Mouse (Mus musculus): ENCODE measurements at regions not wholly inside any gene's neighbourhood (a gene's known extent, or its start where the extent isn't known, plus 50 kb on each side); places are given as distances from the start of the nearest gene placed in this dataset.

GRCm38 (mm10) chr4:105555941-105556340 is 233.7 kb upstream of the Gm12728 start:
- no peaks in the 10 kb centered on the region for H3K4me1 ChIP-seq (replicated peaks)
- 75% methylated on average over 3 of the region's 3 CpGs for WGBS
- no peak overlapping the region for H3K9ac ChIP-seq
- no peaks in the 10 kb centered on the region for H3K9me3 ChIP-seq
- no peak overlapping the region for H3K4me2 ChIP-seq
- no peak overlapping the region for H3K27ac ChIP-seq (replicated peaks)
- no peak for ATAC-seq (ENCODE audit: low FRiP score, low read depth)
- H3K4me3 ChIP-seq = no peak overlapping the region
- no peaks in the 10 kb centered on the region for H3K27me3 ChIP-seq
- no peaks in the 10 kb centered on the region for H3K36me3 ChIP-seq

- H3K9ac ChIP-seq = no peak overlapping the region
- no peaks in the 10 kb centered on the region for H3K4me1 ChIP-seq (replicated peaks)
- H3K36me3 ChIP-seq = no peaks in the 10 kb centered on the region
- ATAC-seq (ENCODE audit: low FRiP score, low read depth) = no peak
- no peaks in the 10 kb centered on the region for H3K9me3 ChIP-seq
- no peak overlapping the region for H3K4me3 ChIP-seq
- 91% methylated on average over 2 of the region's 2 CpGs for WGBS
- H3K4me2 ChIP-seq = no peak overlapping the region
- no peak overlapping the region for H3K27ac ChIP-seq (replicated peaks)
- no peaks in the 10 kb centered on the region for H3K27me3 ChIP-seq
Observed at GRCm38 (mm10) chr4:105557396-105557795, 232.3 kb upstream of the Gm12728 start.

DNA sequence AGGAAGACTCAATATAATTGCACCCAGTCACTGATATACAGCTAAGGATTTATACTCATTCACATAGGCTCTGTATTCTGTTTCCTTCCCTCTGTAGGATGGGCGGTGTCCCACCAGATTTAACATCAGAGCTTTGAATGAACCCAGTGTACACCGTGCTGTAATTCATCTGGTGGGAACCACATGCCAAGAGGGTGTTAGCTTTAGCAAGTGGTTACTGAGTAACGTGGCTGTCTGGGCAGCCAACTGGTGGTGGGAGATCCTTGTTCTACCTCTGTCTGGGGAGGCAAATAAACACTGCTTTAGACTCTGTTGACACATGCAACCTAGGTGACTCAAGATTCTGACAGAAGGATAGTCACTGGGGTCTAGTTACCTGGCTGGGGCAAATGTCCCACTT is 229.6 kb upstream of the Gm12728 start:
- no peaks in the 10 kb centered on the region for H3K9me3 ChIP-seq
- WGBS = 68% methylated on average over 3 of the region's 3 CpGs
- ATAC-seq (ENCODE audit: low FRiP score, low read depth) = no peak
- no peaks in the 10 kb centered on the region for H3K4me1 ChIP-seq (replicated peaks)
- H3K36me3 ChIP-seq = no peaks in the 10 kb centered on the region
- H3K4me2 ChIP-seq = no peak overlapping the region
- no peak overlapping the region for H3K27ac ChIP-seq (replicated peaks)
- H3K27me3 ChIP-seq = no peaks in the 10 kb centered on the region
- H3K9ac ChIP-seq = no peak overlapping the region
- H3K4me3 ChIP-seq = no peak overlapping the region

GRCm38 (mm10) chr4:105560781-105561180 is 228.9 kb upstream of the Gm12728 start:
- Histone ChIP-seq H3K9ac (no peak overlapping the region), H3K27me3 (no peaks in the 10 kb centered on the region), H3K4me2 (no peak overlapping the region), H3K36me3 (no peaks in the 10 kb centered on the region), H3K4me1 (replicated peaks) (no peaks in the 10 kb centered on the region), H3K9me3 (no peaks in the 10 kb centered on the region), H3K4me3 (no peak overlapping the region), H3K27ac (replicated peaks) (no peak overlapping the region)
- ATAC-seq (ENCODE audit: low FRiP score, low read depth) = no peak
- WGBS = 80% methylated on average over 3 of the region's 3 CpGs

DNA sequence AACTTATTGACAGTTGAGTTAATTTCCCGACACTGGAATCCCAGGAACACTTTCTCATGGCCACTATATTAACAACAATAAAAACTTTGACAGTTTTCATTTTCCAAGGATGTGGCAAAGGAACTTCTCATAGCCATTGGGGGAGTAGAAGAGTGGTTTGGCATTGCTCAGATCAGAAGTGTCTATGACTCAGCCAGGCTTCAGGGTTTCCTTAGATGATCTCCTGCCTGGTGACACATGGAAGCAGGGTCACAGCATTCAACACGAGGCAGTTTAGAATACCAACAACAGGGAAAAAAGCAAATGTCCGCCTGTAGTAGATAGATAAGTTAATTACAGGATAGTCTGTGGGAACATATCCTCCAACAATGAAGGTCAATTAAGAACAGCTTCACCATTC is 228.1 kb upstream of the Gm12728 start:
- Histone ChIP-seq H3K27me3 (no peaks in the 10 kb centered on the region), H3K4me1 (replicated peaks) (no peaks in the 10 kb centered on the region)
- ATAC-seq (ENCODE audit: low FRiP score, low read depth) = no peak

GRCm38 (mm10) chr4:105565796-105566195 is 223.9 kb upstream of the Gm12728 start:
- no peak overlapping the region for H3K4me2 ChIP-seq
- 84% methylated on average over 7 of the region's 7 CpGs for WGBS
- no peak for ATAC-seq (ENCODE audit: low FRiP score, low read depth)
- H3K9me3 ChIP-seq = no peaks in the 10 kb centered on the region
- no peaks in the 10 kb centered on the region for H3K36me3 ChIP-seq
- H3K27ac ChIP-seq (replicated peaks) = no peak overlapping the region
- H3K4me1 ChIP-seq (replicated peaks) = no peaks in the 10 kb centered on the region
- H3K9ac ChIP-seq = no peak overlapping the region
- H3K27me3 ChIP-seq = no peaks in the 10 kb centered on the region
- H3K4me3 ChIP-seq = no peak overlapping the region

More for the DNA sequence above, 228.1 kb upstream of the Gm12728 start:
- H3K4me3 ChIP-seq = no peak overlapping the region
- H3K36me3 ChIP-seq = no peaks in the 10 kb centered on the region
- H3K27ac ChIP-seq (replicated peaks) = no peak overlapping the region
- no peak overlapping the region for H3K4me2 ChIP-seq
- H3K9ac ChIP-seq = no peak overlapping the region
- WGBS = 84% methylated on average over 3 of the region's 3 CpGs
- H3K9me3 ChIP-seq = no peaks in the 10 kb centered on the region

GRCm38 (mm10) chr4:105566513-105567457 is 222.9 kb upstream of the Gm12728 start:
- no peaks in the 10 kb centered on the region for H3K27me3 ChIP-seq
- H3K27ac ChIP-seq (replicated peaks) = no peak overlapping the region
- H3K4me1 ChIP-seq (replicated peaks) = no peaks in the 10 kb centered on the region
- H3K9me3 ChIP-seq = no peaks in the 10 kb centered on the region
- no peak overlapping the region for H3K9ac ChIP-seq
- no peak overlapping the region for H3K4me2 ChIP-seq
- no peaks in the 10 kb centered on the region for H3K36me3 ChIP-seq
- 88% methylated on average over 8 of the region's 8 CpGs for WGBS
- ATAC-seq (ENCODE audit: low FRiP score, low read depth) = no peak
- no peak overlapping the region for H3K4me3 ChIP-seq

DNA sequence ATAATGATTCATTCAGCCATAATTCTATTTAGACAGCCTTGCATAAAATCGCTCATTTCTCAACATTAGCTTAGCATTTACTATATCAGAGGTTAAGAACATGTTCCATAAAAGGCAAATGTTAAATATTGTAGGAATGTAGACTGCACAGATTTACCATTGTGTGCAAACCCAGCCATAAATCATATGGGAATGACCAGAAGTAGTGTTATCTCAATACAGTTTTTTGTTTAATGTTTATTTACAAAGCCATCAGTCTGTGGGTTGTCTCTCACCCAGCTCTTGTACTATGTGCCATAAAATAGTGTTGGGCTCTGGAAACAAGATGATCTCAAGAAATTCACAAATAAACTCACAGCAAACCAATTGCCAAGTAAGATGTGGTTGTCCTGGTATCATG is 220.0 kb upstream of the Gm12728 start:
- Histone ChIP-seq H3K27me3 (no peaks in the 10 kb centered on the region), H3K27ac (replicated peaks) (no peak overlapping the region), H3K4me3 (no peak overlapping the region), H3K9me3 (no peaks in the 10 kb centered on the region), H3K4me2 (no peak overlapping the region), H3K4me1 (replicated peaks) (no peaks in the 10 kb centered on the region), H3K9ac (no peak overlapping the region), H3K36me3 (no peaks in the 10 kb centered on the region)
- 88% methylated on average over 1 of the region's 1 CpGs for WGBS
- ATAC-seq (ENCODE audit: low FRiP score, low read depth) = no peak

- no peak for ATAC-seq (ENCODE audit: low FRiP score, low read depth)
- no peak overlapping the region for H3K4me2 ChIP-seq
- H3K4me1 ChIP-seq (replicated peaks) = no peaks in the 10 kb centered on the region
- H3K27me3 ChIP-seq = no peaks in the 10 kb centered on the region
- no peak overlapping the region for H3K27ac ChIP-seq (replicated peaks)
- H3K4me3 ChIP-seq = no peak overlapping the region
- no peaks in the 10 kb centered on the region for H3K9me3 ChIP-seq
- H3K36me3 ChIP-seq = no peaks in the 10 kb centered on the region
- WGBS = 100% methylated on average over 2 of the region's 2 CpGs
- no peak overlapping the region for H3K9ac ChIP-seq
Observed at GRCm38 (mm10) chr4:105575550-105575949, 214.1 kb upstream of the Gm12728 start.

- Histone ChIP-seq H3K9ac (no peak overlapping the region), H3K36me3 (no peaks in the 10 kb centered on the region), H3K9me3 (no peaks in the 10 kb centered on the region), H3K4me3 (no peak overlapping the region), H3K27me3 (no peaks in the 10 kb centered on the region), H3K4me2 (no peak overlapping the region), H3K27ac (replicated peaks) (no peak overlapping the region), H3K4me1 (replicated peaks) (no peaks in the 10 kb centered on the region)
- WGBS = 88% methylated on average over 7 of the region's 7 CpGs
- ATAC-seq (ENCODE audit: low FRiP score, low read depth) = no peak
Observed at GRCm38 (mm10) chr4:105580987-105581386, 208.7 kb upstream of the Gm12728 start.

GRCm38 (mm10) chr4:105584329-105584925 is 205.2 kb upstream of the Gm12728 start:
- Histone ChIP-seq H3K4me2 (no peak overlapping the region), H3K4me3 (no peak overlapping the region), H3K27ac (replicated peaks) (no peak overlapping the region), H3K36me3 (no peaks in the 10 kb centered on the region), H3K9ac (no peak overlapping the region), H3K4me1 (replicated peaks) (no peaks in the 10 kb centered on the region), H3K27me3 (no peaks in the 10 kb centered on the region), H3K9me3 (no peaks in the 10 kb centered on the region)
- 68% methylated on average over 10 of the region's 10 CpGs for WGBS
- no peak for ATAC-seq (ENCODE audit: low FRiP score, low read depth)

GRCm38 (mm10) chr4:105603661-105604060 is 186.0 kb upstream of the Gm12728 start:
- Histone ChIP-seq H3K4me2 (no peak overlapping the region), H3K4me1 (replicated peaks) (peaks cover 5% of the 10 kb centered on the region), H3K9ac (no peak overlapping the region), H3K27me3 (no peaks in the 10 kb centered on the region), H3K36me3 (no peaks in the 10 kb centered on the region), H3K4me3 (no peak overlapping the region), H3K9me3 (no peaks in the 10 kb centered on the region), H3K27ac (replicated peaks) (no peak overlapping the region)
- 76% methylated on average over 1 of the region's 1 CpGs for WGBS
- ATAC-seq (ENCODE audit: low FRiP score, low read depth) = no peak

Measured in hindbrain, embryonic 15.5 days (tissue).